Mouse (Mus musculus) hindbrain, embryonic 13.5 days (tissue): ENCODE data around the gene Ccdc65. TPM values are rescaled to one million over a fixed set of nuclear protein-coding genes. Genes with fewer than 3 reads are reported as not detected.

Source experiments
- polyA plus RNA-seq: library from polyadenylated mRNA; unstranded; fragments of >200 nt; fragmentation: Nextera tagmentation; extraction: Ambion mirVana; gene quantifications from 2 replicates; pipeline ENCODE4 v1.2.1, GENCODE M21; 2015

Ccdc65 gene
- polyA plus RNA-seq, 1 experiment from 2014 or later, result 4.3 TPM

Other genes with a start within 250 kb of the Ccdc65 start
- not detected in 2 replicates for gene OR5BS1P, start 238.3 kb upstream of the Ccdc65 start, polyA plus RNA-seq
- not detected in 2 replicates for gene Lalba, start 225.5 kb upstream of the Ccdc65 start, polyA plus RNA-seq
- not detected in 2 replicates for gene Olfr279, start 215.8 kb upstream of the Ccdc65 start, polyA plus RNA-seq
- gene Kansl2, start 173.9 kb upstream of the Ccdc65 start, polyA plus RNA-seq, result 131 and 132 TPM in 2 replicates
- 69.7 and 77.0 TPM in 2 replicates for gene Ccnt1, start 137.3 kb upstream of the Ccdc65 start, polyA plus RNA-seq
- 0.39 TPM in 1 of 2 replicates, not detected in the other for gene 4930415O20Rik, start 137.2 kb upstream of the Ccdc65 start, polyA plus RNA-seq
- gene Adcy6, start 98.1 kb upstream of the Ccdc65 start, polyA plus RNA-seq, result 10.1 and 11.7 TPM in 2 replicates
- gene Cacnb3, start 77.4 kb upstream of the Ccdc65 start, polyA plus RNA-seq, result 124 and 135 TPM in 2 replicates
- 27.5 and 28.0 TPM in 2 replicates for gene Ddx23, start 45.3 kb upstream of the Ccdc65 start, polyA plus RNA-seq
- 7.3 and 7.4 TPM in 2 replicates for gene Rnd1, start 30.7 kb upstream of the Ccdc65 start, polyA plus RNA-seq
- gene Fkbp11, start 20.0 kb downstream of the Ccdc65 start, polyA plus RNA-seq, result 5.1 and 6.6 TPM in 2 replicates
- gene Arf3, start 55.0 kb downstream of the Ccdc65 start, polyA plus RNA-seq, result 68.4 and 71.7 TPM in 2 replicates
- gene Wnt10b, start 69.9 kb downstream of the Ccdc65 start, polyA plus RNA-seq, result 0.12 TPM in 1 of 2 replicates, not detected in the other
- 3.7 and 4.6 TPM in 2 replicates for gene Wnt1, start 81.7 kb downstream of the Ccdc65 start, polyA plus RNA-seq
- 0.63 and 0.69 TPM in 2 replicates for gene Ddn, start 101.3 kb downstream of the Ccdc65 start, polyA plus RNA-seq
- gene Prkag1, start 123.3 kb downstream of the Ccdc65 start, polyA plus RNA-seq, result 73.4 and 77.5 TPM in 2 replicates
- gene Kmt2d, start 163.0 kb downstream of the Ccdc65 start, polyA plus RNA-seq, result 11.6 and 12.1 TPM in 2 replicates
- gene Rhebl1, start 186.3 kb downstream of the Ccdc65 start, polyA plus RNA-seq, result 29.7 and 34.7 TPM in 2 replicates
- gene Dhh, start 190.3 kb downstream of the Ccdc65 start, polyA plus RNA-seq, result 1.7 and 2.2 TPM in 2 replicates
- 37.7 and 38.3 TPM in 2 replicates for gene Lmbr1l, start 210.0 kb downstream of the Ccdc65 start, polyA plus RNA-seq
- 1,016 and 1,054 TPM in 2 replicates for gene Tuba1b, start 226.4 kb downstream of the Ccdc65 start, polyA plus RNA-seq
- not detected in 2 replicates for gene Gm49450, start 245.3 kb downstream of the Ccdc65 start, polyA plus RNA-seq
- 15,152 and 15,804 TPM in 2 replicates for gene Tuba1a, start 245.5 kb downstream of the Ccdc65 start, polyA plus RNA-seq